Mouse (Mus musculus) left cerebral cortex, postnatal 14 days (tissue): ENCODE measurements at regions not wholly inside any gene's neighbourhood (a gene's known extent, or its start where the extent isn't known, plus 50 kb on each side); places are given as distances from the start of the nearest gene placed in this dataset.

Experiments used
- DNase-seq, 2 experiments: peaks; one replicate each; pipeline ENCODE4 v3.0.0; 2021 to 2022; ENCODE audit warnings: low spot score in 2 of 2, mixed read lengths in 1 of 2
- intact Hi-C: fragments of 180-260 bp; cut with DNase I; formaldehyde crosslinking; loops from one replicate; pipeline ENCODE4 v1.15.1; 2025

GRCm38 (mm10) chrX:107577501-107577900 is 90.3 kb upstream of the Tbx22 start:
- intact Hi-C loops, result no loop called here

More at GRCm38 (mm10) chrX:107577501-107577900, 90.3 kb upstream of the Tbx22 start:
- DNase-seq, result peak in 1 of 2 experiments; percentile 11
